Mouse (Mus musculus): Measurements from ENCODE around the gene Plin1.

DNA sequence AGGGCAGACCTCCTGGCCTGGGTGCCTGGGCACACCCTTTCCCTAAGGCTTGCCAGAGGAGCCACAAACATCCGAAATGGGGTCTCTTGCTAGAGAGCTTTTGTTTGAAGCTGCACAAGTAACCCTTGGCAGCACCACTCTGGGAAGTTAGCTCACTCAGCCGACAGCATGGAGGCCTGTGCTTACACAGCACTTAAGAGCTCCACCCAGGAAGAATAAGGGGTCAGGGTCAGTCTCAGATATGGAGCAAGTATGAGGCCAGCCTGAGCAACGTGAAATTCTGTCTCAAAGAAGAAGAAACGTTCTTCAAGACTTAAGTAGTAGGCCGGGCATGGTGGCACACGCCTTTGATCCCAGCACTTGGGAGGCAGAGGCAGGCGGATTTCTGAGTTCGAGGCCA, 29.4 kb upstream of the Plin1 start:
- TF ChIP-seq EP300 (IDR thresholded peaks at IDR 0.05; ENCODE audit: low read depth) (no peak), CTCF (IDR thresholded peaks at IDR 0.05; ENCODE audit: low read depth) (no peak)
